20 mouse cellular contexts compared by ENCODE assay signal in the genomic region with DNA sequence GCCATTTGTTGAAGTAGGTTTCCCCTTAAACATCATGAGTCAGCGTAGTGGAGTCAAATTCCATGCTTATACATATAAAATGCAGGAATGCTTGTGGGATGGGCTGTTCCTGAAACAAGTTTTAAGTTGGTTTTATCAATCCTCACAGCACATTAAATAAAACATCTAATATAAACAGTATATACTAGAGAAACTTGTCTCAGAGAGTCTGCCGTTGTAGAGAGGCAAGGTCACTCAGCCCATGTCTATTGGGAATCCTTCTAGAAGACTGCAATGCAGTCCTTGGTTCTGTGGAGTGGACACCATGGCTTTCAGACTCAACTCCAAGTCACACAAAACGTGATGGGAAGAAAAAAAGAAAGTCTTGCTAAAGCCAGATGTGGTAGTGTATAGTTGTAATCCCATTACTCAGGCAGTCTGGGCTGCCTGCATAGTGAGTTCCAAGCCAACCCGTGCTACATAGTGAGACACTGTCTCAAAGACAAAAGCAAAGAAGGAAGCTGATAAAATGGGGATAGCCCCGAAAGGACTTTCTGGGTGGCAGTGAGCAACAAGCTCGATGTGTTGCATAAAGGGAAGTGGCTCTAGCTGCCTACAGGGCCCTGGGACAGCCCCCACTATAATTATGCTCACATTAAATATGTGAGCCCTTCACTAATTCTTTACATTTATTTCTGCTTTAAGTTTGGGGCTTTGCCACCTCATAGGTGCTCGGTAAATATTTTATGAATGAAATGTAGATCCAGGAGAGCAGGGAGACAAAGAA.
DNase-seq lines count a peak whose midpoint lies in the region; ATAC-seq and TF ChIP-seq lines count a peak whose summit lies in the region.
"Had no signal": no experiment of that assay in that cellular context is flagged by ENCODE, and none has a peak within 500 bp of the region (broad histone marks: within the 10 kb centered on the region; RNA-seq: fewer than 3 reads in every experiment).

No protein-coding gene starts in this region.

- peak; percentile 78 for ATAC-seq in inflammation-experienced regulatory T-cells, adult 6 months
- no peak for ATAC-seq in hindbrain, embryonic 13.5 days (ENCODE audit: low FRiP score)
- ATAC-seq: intestine, embryonic 16.5 days; Patski had no signal

- WGBS in hindbrain, embryonic 13.5 days = 91% methylated on average over 7 of the region's 7 CpGs
- WGBS in heart, adult 2 months = 80% methylated on average over 7 of the region's 7 CpGs

- no peak overlapping the region for H3K4me3 ChIP-seq in ES-E14 (ENCODE audit: insufficient read depth in 1 of 2, low read depth in 1 of 2, low read length in 2 of 2, poor library complexity in 1 of 2, severe bottlenecking in 1 of 2)
- H3K4me3 ChIP-seq in hindbrain, embryonic 13.5 days = no peak overlapping the region
- H3K4me3 ChIP-seq in heart, adult 2 months = no peak overlapping the region
- H3K4me3 ChIP-seq: hindbrain, embryonic 15.5 days; stomach, embryonic 15.5 days had no signal

- H3K9ac ChIP-seq in ES-E14 (ENCODE audit: insufficient read depth, low read depth, low read length, poor library complexity, severe bottlenecking) = no peak overlapping the region
- no peak overlapping the region for H3K9ac ChIP-seq in hindbrain, embryonic 13.5 days
- H3K9ac ChIP-seq in heart, adult 2 months (ENCODE audit: low read depth, low read length) = no peak overlapping the region
- H3K9ac ChIP-seq: hindbrain, embryonic 15.5 days; stomach, embryonic 15.5 days had no signal

- in situ Hi-C loops in ES-E14 (cut with MboI; ENCODE audit: low sequenced_read_pairs in 2 of 2, unreplicated experiment in 2 of 2) = no loop called here

- intact Hi-C loops in gastrocnemius, postnatal 36 days (cut with DNase I) = no loop called here
- intact Hi-C loops in heart, adult 2 months (cut with DNase I) = no loop called here

- H3K36me3 ChIP-seq in ES-E14 (ENCODE audit: control insufficient read depth, insufficient read depth, low read length, poor library complexity, severe bottlenecking) = peaks cover 2% of the 10 kb centered on the region; the same call in 1 of the 2 replicates
- H3K36me3 ChIP-seq in hindbrain, embryonic 13.5 days = peaks cover 10% of the 10 kb centered on the region
- no peaks in the 10 kb centered on the region for H3K36me3 ChIP-seq in heart, adult 2 months (ENCODE audit: control insufficient read depth, insufficient read depth, low read length)

- H3K27me3 ChIP-seq in hindbrain, embryonic 13.5 days = no peaks in the 10 kb centered on the region
- no peaks in the 10 kb centered on the region for H3K27me3 ChIP-seq in heart, adult 2 months (ENCODE audit: control insufficient read depth, insufficient read depth, low read length)
- H3K27me3 ChIP-seq: hindbrain, embryonic 15.5 days; Patski; stomach, embryonic 15.5 days had no signal

- H3K4me1 ChIP-seq in ES-E14 (ENCODE audit: control insufficient read depth in 2 of 2, insufficient read depth in 2 of 2, low read length in 2 of 2, poor library complexity in 1 of 2) = no peaks in the 10 kb centered on the region
- peaks cover 7% of the 10 kb centered on the region for H3K4me1 ChIP-seq in hindbrain, embryonic 13.5 days (replicated peaks)
- no peaks in the 10 kb centered on the region for H3K4me1 ChIP-seq in heart, adult 2 months (ENCODE audit: control insufficient read depth, insufficient read depth, low read length)
- H3K4me1 ChIP-seq: hindbrain, embryonic 15.5 days; stomach, embryonic 15.5 days had no signal

- TF ChIP-seq EP300 in heart, adult 2 months (IDR thresholded peaks at IDR 0.05; ENCODE audit: insufficient read depth, low read depth, low read length) = no peak

- peak; percentile 41 to 43 for DNase-seq in spleen, postnatal 36 days (ENCODE audit: low spot score in 2 of 2)
- DNase-seq in spleen, postnatal 10 days (ENCODE audit: low spot score in 2 of 2) = no peak
- no peak for DNase-seq in ES-E14 (ENCODE audit: low read depth, low spot score)
- no peak for DNase-seq in gastrocnemius, postnatal 36 days
- DNase-seq in heart, adult 2 months = no peak
- DNase-seq: adrenal gland, postnatal 10 days; cerebellum, adult 9-11 months; embryo, embryonic 11 days; heart, adult 11 months; heart, postnatal 36 days; lung, adult 2 months; thymus, adult 18-20 months had no signal

- H3K9me3 ChIP-seq in ES-E14 (ENCODE audit: control insufficient read depth, insufficient read depth, low read depth, low read length) = no peaks in the 10 kb centered on the region
- H3K9me3 ChIP-seq in hindbrain, embryonic 13.5 days = no peaks in the 10 kb centered on the region
- H3K9me3 ChIP-seq: hindbrain, embryonic 15.5 days; stomach, embryonic 15.5 days had no signal

- TF ChIP-seq CTCF in heart, adult 2 months (IDR thresholded peaks at IDR 0.05) = no peak

- no peak for TF ChIP-seq POLR2A in heart, adult 2 months (IDR thresholded peaks at IDR 0.05; ENCODE audit: insufficient read depth, low read depth, low read length)

- no peak overlapping the region for H3K4me2 ChIP-seq in hindbrain, embryonic 13.5 days
- H3K4me2 ChIP-seq: hindbrain, embryonic 15.5 days; liver, embryonic 11.5 days; stomach, embryonic 15.5 days had no signal

- no peak overlapping the region for H3K27ac ChIP-seq in ES-E14 (ENCODE audit: insufficient read depth, low read depth, low read length, poor library complexity, severe bottlenecking)
- H3K27ac ChIP-seq in hindbrain, embryonic 13.5 days = no peak overlapping the region
- H3K27ac ChIP-seq in heart, adult 2 months = no peak overlapping the region
- H3K27ac ChIP-seq: hindbrain, embryonic 15.5 days; kidney, postnatal 0 days; stomach, embryonic 15.5 days had no signal

- no peaks in the 10 kb centered on the region for H3K79me2 ChIP-seq in heart, adult 2 months (replicated peaks; ENCODE audit: control insufficient read depth, insufficient read depth, low read length)

TF ChIP-seq in ES-E14, 5 proteins besides CTCF, POLR2A, EP300 and RAD21:
- TF ChIP-seq HCFC1 (IDR thresholded peaks at IDR 0.05; ENCODE audit: borderline replicate concordance, insufficient read depth, low read length) (no peak), MAFK (IDR thresholded peaks at IDR 0.05; ENCODE audit: insufficient read depth, low read depth, low read length) (0 out of 2 replicates have a peak, but pooled peaks have one; percentile 12), CHD2 (IDR thresholded peaks at IDR 0.05; ENCODE audit: low read depth, low read length) (no peak)

Comparison
In these comparisons a context has a peak if more than half of its experiments do, and no peak if none do; other contexts are left out.
1. DNase-seq: peak in spleen, postnatal 36 days (2 of 2); none in spleen, postnatal 10 days (0 of 2), ES-E14 (single experiment), gastrocnemius, postnatal 36 days (0 of 2) and heart, adult 2 months (0 of 2).